Mouse (Mus musculus) hindbrain, embryonic 12.5 days (tissue): ENCODE measurements at regions not wholly inside any gene's neighbourhood (a gene's known extent, or its start where the extent isn't known, plus 50 kb on each side); places are given as distances from the start of the nearest gene placed in this dataset.

Experiments used
- ATAC-seq: fragments of 200-750 bp; cut with Nextera tagmentation; 2 replicates; pipeline ENCODE4 v1.8.0; 2017; ENCODE audit warnings: moderate TSS enrichment; ENCODE audit not compliant: low FRiP score
- H3K27ac ChIP-seq: fragments of 300-500 bp; sonication (generic); 2 replicates; pipeline ENCODE4 v1.5.1; 2016; ENCODE audit warnings: mild to moderate bottlenecking
- H3K27me3 ChIP-seq: fragments of 300-500 bp; sonication (generic); 2 replicates; pipeline ENCODE4 v1.6.1; 2016; ENCODE audit warnings: mild to moderate bottlenecking
- H3K36me3 ChIP-seq: fragments of 300-500 bp; sonication (generic); 2 replicates; pipeline ENCODE4 v1.6.1; 2016; ENCODE audit warnings: mild to moderate bottlenecking
- H3K4me1 ChIP-seq: fragments of 300-500 bp; sonication (generic); 2 replicates; pipeline ENCODE4 v1.6.1; 2016
- H3K4me2 ChIP-seq: fragments of 300-500 bp; sonication (generic); replicated peaks from 2 replicates; pipeline ENCODE4 v1.6.1; 2016; ENCODE audit warnings: mild to moderate bottlenecking
- H3K4me3 ChIP-seq: fragments of 300-500 bp; sonication (generic); 2 replicates; pipeline ENCODE4 v1.5.1; 2016; ENCODE audit warnings: mild to moderate bottlenecking
- H3K9ac ChIP-seq: fragments of 300-500 bp; sonication (generic); 2 replicates; pipeline ENCODE4 v1.6.1; 2016; ENCODE audit warnings: mild to moderate bottlenecking, moderate library complexity
- H3K9me3 ChIP-seq: fragments of 300-500 bp; sonication (generic); replicated peaks from 2 replicates; pipeline ENCODE4 v1.6.1; 2016; ENCODE audit warnings: mild to moderate bottlenecking
- WGBS: fragments of 180-500 bp; shearing (Covaris S2); methylation state at CpG from one replicate; pipeline ENCODE4 v1.1.7; 2016; 5-methylcytosine and 5-hydroxymethylcytosine counted together

DNA sequence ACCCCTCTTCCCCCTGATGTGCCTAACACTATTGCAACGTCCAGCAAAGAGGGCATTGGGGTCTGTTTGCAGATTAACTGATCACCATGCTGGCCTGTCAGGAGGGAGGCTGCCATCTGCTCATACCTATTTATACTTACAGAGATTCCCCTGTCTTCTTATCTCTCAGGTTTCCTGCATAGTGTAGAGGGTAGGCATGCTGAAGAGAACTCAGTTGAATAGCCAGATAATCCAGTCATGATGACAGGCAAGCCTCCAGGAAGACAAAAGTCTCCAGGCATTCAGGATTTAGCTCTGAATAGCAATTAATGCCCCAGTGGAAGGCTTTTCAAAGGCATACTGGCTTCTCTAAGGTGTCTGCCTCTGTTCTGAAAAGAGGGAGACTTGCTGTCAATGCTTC, 505.1 kb downstream of the Tmem132b start:
- H3K9me3 ChIP-seq, result no peaks in the 10 kb centered on the region
- H3K27me3 ChIP-seq, result no peaks in the 10 kb centered on the region
- no peak overlapping the region for H3K4me2 ChIP-seq
- H3K9ac ChIP-seq, result no peak overlapping the region
- no peaks in the 10 kb centered on the region for H3K4me1 ChIP-seq
- no peak overlapping the region for H3K27ac ChIP-seq
- ATAC-seq, result no peak
- no peak overlapping the region for H3K4me3 ChIP-seq
- no peaks in the 10 kb centered on the region for H3K36me3 ChIP-seq
- WGBS, result 0% methylated on average over 1 of the region's 1 CpGs

DNA sequence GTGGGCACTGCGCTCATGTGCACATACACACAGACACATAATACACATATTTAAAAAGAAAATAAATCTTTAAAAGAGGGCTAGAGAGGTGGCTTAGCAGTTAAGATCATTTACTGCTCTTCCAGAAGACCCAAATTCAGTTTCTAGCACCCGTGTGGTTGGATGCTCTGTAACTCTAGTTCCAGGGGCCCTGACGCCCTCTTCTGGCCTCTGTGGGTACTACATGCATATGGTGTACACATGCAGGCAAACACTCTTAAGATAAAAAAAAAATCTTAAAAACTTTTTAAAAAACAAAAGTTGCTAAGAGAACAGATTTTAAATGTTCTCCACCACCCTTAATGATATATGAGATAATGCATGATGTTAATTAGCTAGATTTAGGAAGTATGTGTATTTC, 514.2 kb downstream of the Tmem132b start:
- Histone ChIP-seq H3K4me1 (no peaks in the 10 kb centered on the region), H3K27ac (no peak overlapping the region), H3K4me3 (no peak overlapping the region), H3K9me3 (no peaks in the 10 kb centered on the region), H3K9ac (no peak overlapping the region), H3K4me2 (no peak overlapping the region), H3K36me3 (no peaks in the 10 kb centered on the region), H3K27me3 (no peaks in the 10 kb centered on the region)
- ATAC-seq, result no peak
- WGBS, result 80% methylated on average over 3 of the region's 3 CpGs

DNA sequence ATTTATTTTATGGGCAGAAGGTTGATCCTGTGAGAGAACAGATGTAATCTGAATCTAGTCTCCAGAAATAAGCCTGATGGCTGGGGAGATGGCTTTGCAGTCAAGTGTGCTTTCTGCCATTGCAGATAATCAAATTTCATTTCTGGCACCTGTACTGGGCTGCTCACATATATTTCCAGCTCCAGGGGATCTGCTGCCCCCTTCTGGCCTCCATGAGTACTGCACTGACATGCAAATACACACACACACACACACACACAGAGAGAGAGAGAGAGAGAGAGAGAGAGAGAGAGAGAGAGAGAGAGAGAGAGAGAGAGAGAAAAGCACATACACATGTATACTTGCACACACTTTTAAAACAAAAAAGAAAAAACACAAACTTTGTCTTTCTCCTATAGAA, 532.1 kb downstream of the Tmem132b start:
- H3K27ac ChIP-seq, result no peak overlapping the region
- H3K4me2 ChIP-seq, result no peak overlapping the region
- H3K27me3 ChIP-seq, result no peaks in the 10 kb centered on the region
- H3K4me3 ChIP-seq, result no peak overlapping the region
- H3K9ac ChIP-seq, result no peak overlapping the region
- no peaks in the 10 kb centered on the region for H3K4me1 ChIP-seq
- ATAC-seq, result no peak
- H3K9me3 ChIP-seq, result peaks cover 4% of the 10 kb centered on the region; the same call in 1 of the 2 replicates
- H3K36me3 ChIP-seq, result no peaks in the 10 kb centered on the region

DNA sequence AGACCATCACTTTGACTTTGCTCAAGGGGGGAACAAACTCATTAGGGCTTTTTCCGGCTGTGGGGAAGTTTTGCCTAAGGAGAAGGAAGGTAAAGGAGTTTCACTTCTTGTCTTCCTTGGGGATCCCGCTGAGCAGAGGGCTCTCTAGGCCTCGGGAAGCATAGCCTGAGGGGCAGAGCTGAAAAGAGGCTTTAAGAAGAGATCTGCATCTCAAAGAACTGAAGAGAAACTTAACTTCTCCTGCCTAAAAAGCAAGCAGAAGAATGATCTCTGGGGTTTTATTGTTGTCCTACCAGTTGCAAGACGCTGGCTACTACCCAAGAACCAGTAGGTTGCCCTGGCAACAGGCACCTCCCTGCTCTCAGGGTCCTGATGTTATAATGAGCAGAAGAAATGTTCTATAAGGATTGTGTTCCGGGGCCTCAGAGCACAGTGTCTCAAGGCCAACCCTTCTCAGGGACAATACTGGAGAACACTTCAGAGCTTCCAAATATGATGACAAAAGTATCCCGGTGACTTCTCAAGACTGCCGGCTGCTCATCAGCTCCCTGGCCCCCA, 547.8 kb downstream of the Tmem132b start:
- no peak for ATAC-seq
- H3K4me2 ChIP-seq, result no peak overlapping the region

DNA sequence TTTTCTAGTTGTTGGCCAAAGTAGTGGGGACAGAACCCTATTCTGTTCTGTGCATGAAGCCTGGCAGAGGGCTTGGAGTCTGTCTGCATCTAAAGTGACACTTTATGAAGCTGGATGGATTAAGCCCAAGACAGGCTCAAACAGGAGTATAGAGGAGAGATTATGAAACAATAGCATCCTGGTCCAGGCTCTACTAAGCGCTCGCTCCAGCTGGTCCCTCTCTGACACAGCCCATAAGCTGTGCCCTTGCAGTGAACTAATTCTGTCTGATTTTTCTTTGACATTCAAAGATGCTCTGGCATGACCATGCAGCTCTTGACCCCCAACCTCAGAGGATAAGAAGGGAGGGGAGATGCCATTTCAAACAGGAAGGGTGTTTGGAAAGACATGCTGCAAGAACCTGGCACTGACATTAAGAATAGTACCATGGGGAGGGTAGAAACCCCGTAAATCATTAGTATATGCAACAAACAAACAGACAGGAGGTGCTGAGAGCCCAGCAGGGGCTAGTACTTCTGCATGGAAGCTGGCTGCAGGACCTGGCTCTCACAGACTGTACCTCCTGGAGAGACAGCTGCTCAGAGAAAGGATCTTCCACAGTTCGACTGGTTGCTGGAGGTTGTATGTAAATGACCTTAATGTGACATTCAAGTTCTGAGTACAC, 556.8 kb downstream of the Tmem132b start:
- H3K27me3 ChIP-seq, result no peaks in the 10 kb centered on the region
- no peaks in the 10 kb centered on the region for H3K36me3 ChIP-seq
- H3K27ac ChIP-seq, result no peak overlapping the region
- H3K4me1 ChIP-seq, result no peaks in the 10 kb centered on the region
- 58% methylated on average over 4 of the region's 4 CpGs for WGBS
- H3K9me3 ChIP-seq, result no peaks in the 10 kb centered on the region
- ATAC-seq, result no peak
- H3K9ac ChIP-seq, result no peak overlapping the region
- H3K4me3 ChIP-seq, result no peak overlapping the region
- H3K4me2 ChIP-seq, result no peak overlapping the region

More for the DNA sequence above, 547.8 kb downstream of the Tmem132b start:
- Histone ChIP-seq H3K36me3 (no peaks in the 10 kb centered on the region), H3K9ac (no peak overlapping the region), H3K4me1 (no peaks in the 10 kb centered on the region), H3K27me3 (no peaks in the 10 kb centered on the region), H3K4me3 (no peak overlapping the region), H3K27ac (no peak overlapping the region), H3K9me3 (no peaks in the 10 kb centered on the region)
- 20% methylated on average over 7 of the region's 7 CpGs for WGBS

DNA sequence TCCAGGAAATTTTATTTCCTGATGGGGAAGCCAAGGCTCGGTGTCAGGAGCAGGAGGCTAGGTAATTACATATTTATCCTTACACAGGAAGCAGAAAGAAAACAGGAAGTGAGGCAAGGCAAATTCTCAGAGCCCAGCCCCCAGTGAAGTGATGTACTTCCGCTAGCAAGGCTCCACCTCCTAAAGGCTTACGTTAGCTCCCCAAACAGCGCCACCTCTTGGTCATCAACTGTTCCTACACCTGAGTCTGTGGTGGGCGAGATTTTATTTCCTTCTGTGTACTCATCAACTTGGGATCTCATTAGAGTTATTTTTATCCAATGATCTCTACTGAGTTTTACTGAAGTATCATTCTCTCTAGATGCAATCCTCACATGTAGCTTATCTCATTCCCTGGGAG, 561.6 kb downstream of the Tmem132b start:
- Histone ChIP-seq H3K9me3 (no peaks in the 10 kb centered on the region), H3K4me2 (no peak overlapping the region), H3K27ac (no peak overlapping the region), H3K36me3 (no peaks in the 10 kb centered on the region), H3K4me1 (no peaks in the 10 kb centered on the region), H3K9ac (no peak overlapping the region), H3K27me3 (no peaks in the 10 kb centered on the region), H3K4me3 (no peak overlapping the region)
- 86% methylated on average over 5 of the region's 5 CpGs for WGBS
- ATAC-seq, result no peak

DNA sequence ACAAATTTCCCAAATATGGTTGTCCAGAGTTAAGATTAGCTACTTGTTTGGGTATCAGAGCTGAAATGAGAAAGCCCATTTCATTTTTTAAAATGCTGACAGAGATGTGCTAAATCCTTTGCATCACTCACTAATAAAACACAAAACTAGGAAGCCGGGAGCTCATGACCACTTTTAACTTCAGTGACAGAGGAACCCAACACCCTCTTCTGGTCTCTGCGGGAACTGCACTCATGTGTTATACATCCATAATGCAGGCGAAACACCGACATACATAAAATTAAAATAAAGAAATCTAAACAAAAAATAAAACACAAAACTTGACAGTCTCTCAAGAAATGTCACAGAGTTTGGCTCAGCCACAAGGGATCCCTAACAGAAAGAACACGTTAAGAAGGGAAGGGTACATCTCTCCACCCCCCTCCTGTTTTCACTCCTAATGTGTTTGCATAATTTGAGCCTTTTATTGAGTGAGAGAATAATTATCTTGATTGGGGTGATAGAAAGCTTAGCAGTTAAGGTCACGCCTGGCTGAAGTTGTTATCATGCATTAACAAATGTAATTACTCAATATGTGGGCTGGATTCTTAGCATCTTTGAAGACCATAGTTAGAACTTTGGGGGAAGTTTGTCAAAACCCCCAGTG, 565.2 kb downstream of the Tmem132b start:
- ATAC-seq, result no peak
- Histone ChIP-seq H3K4me2 (no peak overlapping the region), H3K27ac (no peak overlapping the region), H3K27me3 (no peaks in the 10 kb centered on the region), H3K9ac (no peak overlapping the region), H3K9me3 (no peaks in the 10 kb centered on the region), H3K36me3 (no peaks in the 10 kb centered on the region), H3K4me3 (no peak overlapping the region), H3K4me1 (no peaks in the 10 kb centered on the region)
- 80% methylated on average over 6 of the region's 6 CpGs for WGBS

DNA sequence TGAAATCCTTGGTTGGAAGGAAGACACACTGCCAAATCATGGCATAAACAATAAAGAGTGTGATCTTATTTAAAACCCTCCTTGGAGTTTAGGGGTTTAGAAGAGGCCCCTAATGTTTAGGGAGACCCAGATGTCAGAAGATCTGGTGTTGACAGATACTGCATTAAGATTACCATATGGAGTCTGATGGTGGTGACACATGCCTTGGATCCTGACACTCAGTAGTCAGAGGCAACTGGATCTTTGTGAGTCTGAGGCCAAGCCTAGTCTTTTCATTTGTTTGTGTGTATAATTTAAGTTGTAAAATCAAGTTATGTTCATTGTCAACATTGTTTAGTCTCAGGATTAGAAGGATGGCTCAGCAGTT, 565.7 kb downstream of the Tmem132b start:
- no peaks in the 10 kb centered on the region for H3K36me3 ChIP-seq
- no peaks in the 10 kb centered on the region for H3K4me1 ChIP-seq
- no peak overlapping the region for H3K9ac ChIP-seq
- H3K9me3 ChIP-seq, result no peaks in the 10 kb centered on the region
- ATAC-seq, result no peak
- H3K27ac ChIP-seq, result no peak overlapping the region
- H3K27me3 ChIP-seq, result no peaks in the 10 kb centered on the region
- H3K4me2 ChIP-seq, result no peak overlapping the region
- H3K4me3 ChIP-seq, result no peak overlapping the region

DNA sequence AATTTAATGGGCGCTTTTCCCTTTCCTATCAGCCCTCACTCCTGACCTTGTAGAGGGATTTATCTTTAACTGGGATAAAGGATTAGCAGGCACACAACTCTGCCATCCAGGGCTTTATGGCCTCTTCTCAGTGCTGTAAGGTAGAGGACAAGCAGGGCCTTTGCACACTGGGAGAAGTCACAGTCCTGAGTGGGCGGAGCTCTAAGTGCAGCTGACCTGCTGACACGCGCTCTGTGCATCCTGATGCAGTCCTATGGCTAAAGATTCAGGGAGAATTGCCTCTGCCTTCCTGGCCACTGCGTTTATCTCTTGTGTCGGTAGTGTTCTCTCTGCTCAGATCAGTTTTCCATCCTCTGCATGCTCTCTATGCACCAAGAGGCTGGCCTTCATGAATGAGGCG, 566.9 kb downstream of the Tmem132b start:
- no peaks in the 10 kb centered on the region for H3K36me3 ChIP-seq
- no peaks in the 10 kb centered on the region for H3K4me1 ChIP-seq
- no peak overlapping the region for H3K9ac ChIP-seq
- no peaks in the 10 kb centered on the region for H3K9me3 ChIP-seq
- no peak overlapping the region for H3K4me3 ChIP-seq
- H3K4me2 ChIP-seq, result no peak overlapping the region
- ATAC-seq, result no peak
- H3K27me3 ChIP-seq, result no peaks in the 10 kb centered on the region
- no peak overlapping the region for H3K27ac ChIP-seq
- 88% methylated on average over 7 of the region's 7 CpGs for WGBS

DNA sequence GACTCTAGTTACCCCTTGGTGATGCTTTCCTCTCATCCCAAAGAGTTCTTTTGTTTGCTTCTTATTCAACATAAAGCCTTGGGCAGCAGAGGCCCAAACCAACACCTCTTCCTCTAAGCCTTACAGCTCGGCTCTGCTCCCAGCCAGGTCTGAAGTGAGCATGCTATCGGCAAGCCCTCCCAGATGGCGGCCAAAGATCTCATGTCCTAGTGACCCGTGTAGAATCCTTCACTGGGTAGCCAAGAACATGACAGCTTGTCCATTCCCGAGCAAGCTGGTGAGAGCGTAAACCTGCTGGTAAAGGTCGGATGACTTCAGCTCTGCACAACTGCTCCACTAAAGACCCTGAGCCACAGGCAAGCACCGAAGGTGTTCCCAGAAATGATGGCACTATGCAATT, 568.4 kb downstream of the Tmem132b start:
- WGBS, result 91% methylated on average over 8 of the region's 8 CpGs
- Histone ChIP-seq H3K27ac (no peak overlapping the region), H3K9ac (no peak overlapping the region), H3K4me1 (no peaks in the 10 kb centered on the region), H3K4me3 (no peak overlapping the region), H3K27me3 (no peaks in the 10 kb centered on the region), H3K9me3 (no peaks in the 10 kb centered on the region), H3K36me3 (no peaks in the 10 kb centered on the region), H3K4me2 (no peak overlapping the region)
- no peak for ATAC-seq

DNA sequence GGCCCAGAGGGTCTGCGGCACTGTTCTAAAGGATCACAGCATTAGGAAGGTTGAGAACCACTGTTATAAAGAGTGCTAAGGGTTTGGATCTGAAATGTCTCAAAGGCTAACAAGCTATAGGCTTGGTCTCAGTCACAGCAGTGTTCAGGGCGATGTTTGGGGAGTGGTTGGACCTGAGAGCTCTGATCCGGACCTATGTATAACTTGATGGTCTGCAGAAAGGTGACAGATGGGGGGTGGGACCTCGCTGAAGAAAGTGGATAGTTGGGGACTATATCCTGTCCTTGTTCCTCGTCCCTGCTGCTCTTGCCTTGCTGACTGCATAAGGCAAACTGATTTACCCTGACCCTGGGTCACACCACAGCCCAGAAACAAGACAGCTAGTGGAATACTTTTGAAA, 572.9 kb downstream of the Tmem132b start:
- Histone ChIP-seq H3K9ac (no peak overlapping the region), H3K4me2 (no peak overlapping the region), H3K9me3 (no peaks in the 10 kb centered on the region), H3K27me3 (no peaks in the 10 kb centered on the region), H3K4me1 (no peaks in the 10 kb centered on the region), H3K27ac (no peak overlapping the region), H3K36me3 (no peaks in the 10 kb centered on the region), H3K4me3 (no peak overlapping the region)
- WGBS, result 84% methylated on average over 5 of the region's 5 CpGs
- ATAC-seq, result no peak

DNA sequence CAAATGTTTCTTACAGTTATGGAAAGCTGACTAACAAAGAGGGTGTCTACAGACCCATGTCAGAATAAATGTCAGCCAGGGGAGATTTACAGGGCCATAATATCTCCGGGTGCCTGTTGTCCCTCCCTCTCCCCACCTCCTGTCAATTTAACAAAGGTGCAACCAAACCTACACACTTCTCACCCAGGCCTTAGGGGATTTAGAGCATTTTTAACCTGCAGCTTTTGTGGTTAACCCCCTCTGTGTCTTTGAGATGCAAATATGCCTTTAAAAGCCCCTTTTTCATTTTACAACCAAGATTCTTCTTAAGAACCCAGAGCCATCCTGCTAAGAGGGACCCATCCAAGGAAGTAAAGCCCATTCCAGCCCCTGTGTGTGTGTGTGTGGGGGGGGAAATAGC, 573.3 kb downstream of the Tmem132b start:
- Histone ChIP-seq H3K4me1 (no peaks in the 10 kb centered on the region), H3K36me3 (no peaks in the 10 kb centered on the region), H3K4me2 (no peak overlapping the region), H3K9me3 (no peaks in the 10 kb centered on the region), H3K27me3 (no peaks in the 10 kb centered on the region), H3K4me3 (no peak overlapping the region), H3K27ac (no peak overlapping the region), H3K9ac (no peak overlapping the region)
- no peak for ATAC-seq
- WGBS, result 77% methylated on average over 1 of the region's 1 CpGs

DNA sequence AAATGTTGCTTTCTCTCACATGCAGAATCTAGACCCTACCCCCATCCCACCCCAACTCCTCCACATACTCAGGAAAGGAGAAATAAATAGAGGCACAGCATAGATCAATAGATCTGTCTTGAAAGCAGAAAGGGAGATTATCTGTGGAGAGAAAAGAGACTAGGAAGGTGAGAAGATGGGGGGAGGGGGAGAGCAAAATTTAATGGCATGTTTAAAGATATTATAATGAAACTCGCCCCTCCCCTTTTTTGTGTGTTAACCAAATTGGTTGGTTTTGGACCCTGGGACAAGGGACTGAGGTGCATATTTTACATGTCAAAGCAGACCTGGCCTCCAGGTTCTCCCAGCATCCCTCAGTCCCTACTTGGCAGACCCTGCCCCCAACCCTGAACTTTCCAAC, 573.9 kb downstream of the Tmem132b start:
- Histone ChIP-seq H3K9ac (no peak overlapping the region), H3K4me3 (no peak overlapping the region), H3K36me3 (no peaks in the 10 kb centered on the region), H3K4me1 (no peaks in the 10 kb centered on the region), H3K27ac (no peak overlapping the region), H3K9me3 (no peaks in the 10 kb centered on the region), H3K4me2 (no peak overlapping the region), H3K27me3 (no peaks in the 10 kb centered on the region)
- no peak for ATAC-seq
- WGBS, result 91% methylated on average over 1 of the region's 1 CpGs
